Mouse (Mus musculus) skeletal muscle tissue, adult 2 months (tissue): ENCODE results near the gene Ccr6.

Source experiments
- DNase-seq: peaks from one replicate; pipeline ENCODE4 v3.0.0-alpha.2; 2012; ENCODE audit warnings: low read depth, low spot score

The Ccr6 gene

GRCm38 (mm10) chr17:8283526-8284253 is 47.8 kb downstream of the Ccr6 start:
- peak; percentile 98 for DNase-seq

GRCm38 (mm10) chr17:8284254-8284661 is 48.4 kb downstream of the Ccr6 start:
- peak; percentile 54 for DNase-seq

GRCm38 (mm10) chr17:8285056-8285455 is 49.2 kb downstream of the Ccr6 start:
- no peak for DNase-seq

- no peak for DNase-seq
These were observed 51.1 kb downstream of the Ccr6 start for GRCm38 (mm10) chr17:8286987-8287386.

GRCm38 (mm10) chr17:8289993-8290679 is 54.3 kb downstream of the Ccr6 start:
- no peak for DNase-seq

GRCm38 (mm10) chr17:8290736-8291135 is 54.9 kb downstream of the Ccr6 start:
- peak; percentile 29 for DNase-seq

- DNase-seq: no peak
These were observed 60.0 kb downstream of the Ccr6 start for GRCm38 (mm10) chr17:8295825-8296224.

GRCm38 (mm10) chr17:8296313-8296844 is 60.5 kb downstream of the Ccr6 start:
- no peak for DNase-seq

GRCm38 (mm10) chr17:8297746-8298145 is 61.9 kb downstream of the Ccr6 start:
- no peak for DNase-seq

GRCm38 (mm10) chr17:8298281-8298680 is 62.4 kb downstream of the Ccr6 start:
- no peak for DNase-seq

- DNase-seq: no peak
These were observed 63.7 kb downstream of the Ccr6 start for GRCm38 (mm10) chr17:8299524-8299923.

GRCm38 (mm10) chr17:8301515-8301914 is 65.7 kb downstream of the Ccr6 start:
- DNase-seq: no peak

GRCm38 (mm10) chr17:8302772-8303438 is 67.1 kb downstream of the Ccr6 start:
- no peak for DNase-seq

- no peak for DNase-seq
These were observed 67.8 kb downstream of the Ccr6 start for GRCm38 (mm10) chr17:8303671-8304070.

GRCm38 (mm10) chr17:8305801-8306200 is 70.0 kb downstream of the Ccr6 start:
- no peak for DNase-seq
